20 mouse cellular contexts compared by ENCODE assay signal in the genomic region with DNA sequence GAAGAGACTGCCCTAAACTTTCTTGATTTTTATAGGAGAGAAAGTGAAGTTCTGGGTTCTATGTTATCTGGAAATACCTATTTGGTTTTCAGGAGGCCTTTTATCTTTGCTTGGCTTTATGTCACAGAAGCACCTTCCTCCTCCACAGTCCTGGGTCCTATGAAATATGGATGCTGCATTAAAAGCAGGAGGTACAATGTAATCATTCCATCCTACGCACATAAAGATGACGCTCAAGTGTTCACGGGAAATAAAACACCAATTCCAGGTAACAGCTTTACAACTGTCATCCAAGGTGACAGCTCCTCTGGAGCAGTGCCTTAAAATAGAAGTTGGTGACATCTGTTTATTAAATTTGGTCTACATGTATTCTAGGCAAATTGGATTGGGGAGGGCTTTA.
DNase-seq lines count a peak whose midpoint lies in the region; ATAC-seq and TF ChIP-seq lines count a peak whose summit lies in the region.
"Had no signal": no experiment of that assay in that cellular context is flagged by ENCODE, and none has a peak within 500 bp of the region (broad histone marks: within the 10 kb centered on the region; RNA-seq: fewer than 3 reads in every experiment).

No protein-coding gene starts in this region.

- H3K4me2 ChIP-seq in hindbrain, embryonic 15.5 days: no peak overlapping the region
- no peak overlapping the region for H3K4me2 ChIP-seq in hindbrain, postnatal 0 days (ENCODE audit: low read depth, low read length)
- H3K4me2 ChIP-seq in neural tube, embryonic 13.5 days: no peak overlapping the region
- H3K4me2 ChIP-seq in midbrain, embryonic 15.5 days: no peak overlapping the region
- no peak overlapping the region for H3K4me2 ChIP-seq in neural tube, embryonic 15.5 days
- H3K4me2 ChIP-seq: embryonic facial prominence, embryonic 12.5 days; forebrain, embryonic 12.5 days; heart, embryonic 11.5 days; heart, embryonic 15.5 days had no signal

- peaks cover 8% of the 10 kb centered on the region; the same call in 1 of the 2 replicates for H3K4me1 ChIP-seq in hindbrain, embryonic 15.5 days (replicated peaks)
- H3K4me1 ChIP-seq in hindbrain, postnatal 0 days (ENCODE audit: insufficient read depth, low read length): no peaks in the 10 kb centered on the region
- H3K4me1 ChIP-seq in neural tube, embryonic 13.5 days (replicated peaks): peaks cover 12% of the 10 kb centered on the region
- H3K4me1 ChIP-seq in midbrain, embryonic 15.5 days: peaks cover 15% of the 10 kb centered on the region
- H3K4me1 ChIP-seq in neural tube, embryonic 15.5 days: no peaks in the 10 kb centered on the region
- H3K4me1 ChIP-seq: forebrain, embryonic 12.5 days; heart, embryonic 15.5 days had no signal

- H3K27me3 ChIP-seq in hindbrain, embryonic 15.5 days: no peaks in the 10 kb centered on the region
- H3K27me3 ChIP-seq in hindbrain, postnatal 0 days (ENCODE audit: insufficient read depth, low read length): no peaks in the 10 kb centered on the region
- H3K27me3 ChIP-seq in neural tube, embryonic 13.5 days: no peaks in the 10 kb centered on the region
- no peaks in the 10 kb centered on the region for H3K27me3 ChIP-seq in midbrain, embryonic 15.5 days (replicated peaks)
- H3K27me3 ChIP-seq in neural tube, embryonic 15.5 days (replicated peaks): no peaks in the 10 kb centered on the region
- H3K27me3 ChIP-seq: embryonic facial prominence, embryonic 12.5 days; forebrain, embryonic 12.5 days; heart, embryonic 15.5 days had no signal

- ATAC-seq in hindbrain, embryonic 15.5 days (ENCODE audit: low FRiP score, low read depth): no peak
- ATAC-seq in hindbrain, postnatal 0 days: no peak
- peak; percentile 59 for ATAC-seq in neural tube, embryonic 13.5 days (ENCODE audit: low read depth)
- peak; percentile 75; the same call in 1 of the 2 replicates for ATAC-seq in midbrain, embryonic 15.5 days (replicated peaks)
- ATAC-seq in neural tube, embryonic 15.5 days (ENCODE audit: low FRiP score): peak; percentile 45
- ATAC-seq: forebrain, postnatal 0 days had no signal

- H3K27ac ChIP-seq in hindbrain, embryonic 15.5 days (replicated peaks): 0 out of 2 replicates have a peak overlapping the region, but pooled peaks have one; percentile 7
- no peak overlapping the region for H3K27ac ChIP-seq in hindbrain, postnatal 0 days
- H3K27ac ChIP-seq in neural tube, embryonic 13.5 days (replicated peaks): no peak overlapping the region; the same call in 1 of the 2 replicates
- peak overlapping the region; percentile 76; the same call in 1 of the 2 replicates for H3K27ac ChIP-seq in midbrain, embryonic 15.5 days
- no peak overlapping the region for H3K27ac ChIP-seq in neural tube, embryonic 15.5 days (replicated peaks)
- H3K27ac ChIP-seq: forebrain, embryonic 12.5 days; heart, adult 2 months; heart, embryonic 15.5 days had no signal

- no peaks in the 10 kb centered on the region for H3K36me3 ChIP-seq in hindbrain, embryonic 15.5 days
- no peaks in the 10 kb centered on the region for H3K36me3 ChIP-seq in hindbrain, postnatal 0 days (ENCODE audit: insufficient read depth, low read length)
- no peaks in the 10 kb centered on the region for H3K36me3 ChIP-seq in neural tube, embryonic 13.5 days
- no peaks in the 10 kb centered on the region for H3K36me3 ChIP-seq in midbrain, embryonic 15.5 days (replicated peaks)
- H3K36me3 ChIP-seq in neural tube, embryonic 15.5 days: no peaks in the 10 kb centered on the region
- H3K36me3 ChIP-seq: embryonic facial prominence, embryonic 12.5 days; forebrain, embryonic 12.5 days; heart, embryonic 15.5 days had no signal

- no peaks in the 10 kb centered on the region for H3K9me3 ChIP-seq in hindbrain, embryonic 15.5 days
- H3K9me3 ChIP-seq in hindbrain, postnatal 0 days (ENCODE audit: low read length): no peaks in the 10 kb centered on the region
- H3K9me3 ChIP-seq in neural tube, embryonic 13.5 days: no peaks in the 10 kb centered on the region
- no peaks in the 10 kb centered on the region for H3K9me3 ChIP-seq in midbrain, embryonic 15.5 days
- no peaks in the 10 kb centered on the region for H3K9me3 ChIP-seq in neural tube, embryonic 15.5 days (replicated peaks)
- H3K9me3 ChIP-seq: embryonic facial prominence, embryonic 12.5 days; forebrain, embryonic 12.5 days; heart, embryonic 15.5 days had no signal

- H3K9ac ChIP-seq in hindbrain, embryonic 15.5 days: no peak overlapping the region
- H3K9ac ChIP-seq in hindbrain, postnatal 0 days (replicated peaks; ENCODE audit: low read length): no peak overlapping the region
- H3K9ac ChIP-seq in neural tube, embryonic 13.5 days: no peak overlapping the region
- no peak overlapping the region for H3K9ac ChIP-seq in midbrain, embryonic 15.5 days
- no peak overlapping the region for H3K9ac ChIP-seq in neural tube, embryonic 15.5 days (replicated peaks)
- H3K9ac ChIP-seq: embryonic facial prominence, embryonic 12.5 days; forebrain, embryonic 12.5 days; forebrain, postnatal 0 days; heart, embryonic 15.5 days had no signal

- 63% methylated on average over 3 of the region's 3 CpGs for WGBS in hindbrain, embryonic 15.5 days
- 68% methylated on average over 3 of the region's 3 CpGs for WGBS in hindbrain, postnatal 0 days
- WGBS in neural tube, embryonic 13.5 days: 65% methylated on average over 3 of the region's 3 CpGs
- WGBS in midbrain, embryonic 15.5 days: 57% methylated on average over 3 of the region's 3 CpGs
- 53% methylated on average over 3 of the region's 3 CpGs for WGBS in neural tube, embryonic 15.5 days

- no peak overlapping the region for H3K4me3 ChIP-seq in hindbrain, embryonic 15.5 days
- H3K4me3 ChIP-seq in hindbrain, postnatal 0 days (ENCODE audit: low read length): no peak overlapping the region
- no peak overlapping the region for H3K4me3 ChIP-seq in neural tube, embryonic 13.5 days
- no peak overlapping the region for H3K4me3 ChIP-seq in midbrain, embryonic 15.5 days
- no peak overlapping the region for H3K4me3 ChIP-seq in neural tube, embryonic 15.5 days (replicated peaks)
- H3K4me3 ChIP-seq: embryonic facial prominence, embryonic 12.5 days; forebrain, embryonic 12.5 days; heart, adult 2 months; heart, embryonic 15.5 days had no signal

- no peak for DNase-seq in hindbrain, postnatal 0 days (ENCODE audit: low spot score)
- DNase-seq in neural tube, embryonic 10.5 days (ENCODE audit: extremely low spot score, low spot score): no peak
- no peak for DNase-seq in urinary bladder, postnatal 4 days (ENCODE audit: low spot score in 2 of 2)
- no peak for DNase-seq in ovary, adult 18-20 months (ENCODE audit: low spot score)
- DNase-seq: adrenal gland, postnatal 10 days; cerebellum, adult 11-12 months; cerebellum, adult 9-10 months; cerebellum, postnatal 25 days; gastrocnemius, postnatal 14 days; heart, adult 2 months; heart, postnatal 14 days had no signal

- no peak for TF ChIP-seq CTCF in hindbrain, postnatal 0 days (IDR thresholded peaks at IDR 0.05; ENCODE audit: low read depth)

Comparison
In these comparisons a context has a peak if more than half of its experiments do, and no peak if none do; other contexts are left out.
1. H3K27ac ChIP-seq: peak in hindbrain, embryonic 15.5 days (single experiment) and midbrain, embryonic 15.5 days (single experiment); none in hindbrain, postnatal 0 days (single experiment), neural tube, embryonic 13.5 days (single experiment) and neural tube, embryonic 15.5 days (single experiment).
2. ATAC-seq: peak in neural tube, embryonic 13.5 days (single experiment), midbrain, embryonic 15.5 days (single experiment) and neural tube, embryonic 15.5 days (single experiment); none in hindbrain, embryonic 15.5 days (single experiment) and hindbrain, postnatal 0 days (single experiment).